Mouse (Mus musculus) hindbrain, embryonic 16.5 days (tissue): ENCODE results near the gene Sdk2. TPM values are rescaled to one million over a fixed set of nuclear protein-coding genes. Genes with fewer than 3 reads are reported as not detected.
A peak's percentile ranks its signal among the peaks of the same experiment; 100 is the strongest.

ENCODE experiments used
- ATAC-seq: fragments of 200-750 bp; cut with Nextera tagmentation; 2 replicates; pipeline ENCODE4 v1.8.0; 2017; ENCODE audit warnings: moderate TSS enrichment, moderate library complexity
- H3K27ac ChIP-seq: fragments of 300-500 bp; sonication (generic); 2 replicates; pipeline ENCODE4 v1.5.1; 2014; ENCODE audit warnings: low read depth, mild to moderate bottlenecking, control low read depth, low read length, moderate library complexity
- H3K27me3 ChIP-seq: fragments of 300-500 bp; sonication (generic); replicated peaks from 2 replicates; pipeline ENCODE4 v1.6.1; 2014; ENCODE audit warnings: low read length; ENCODE audit not compliant: control insufficient read depth, insufficient read depth
- H3K36me3 ChIP-seq: fragments of 300-500 bp; sonication (generic); 2 replicates; pipeline ENCODE4 v1.6.1; 2014; ENCODE audit warnings: mild to moderate bottlenecking, low read length, moderate library complexity, mixed read lengths; ENCODE audit not compliant: control insufficient read depth, insufficient read depth
- H3K4me1 ChIP-seq: fragments of 300-500 bp; sonication (generic); 2 replicates; pipeline ENCODE4 v1.6.1; 2014; ENCODE audit warnings: low read depth, low read length; ENCODE audit not compliant: control insufficient read depth, insufficient read depth
- H3K4me2 ChIP-seq: fragments of 300-500 bp; sonication (generic); 2 replicates; pipeline ENCODE4 v1.6.1; 2014; ENCODE audit warnings: mild to moderate bottlenecking, low read length, control low read depth, moderate library complexity
- H3K4me3 ChIP-seq: fragments of 300-500 bp; sonication (generic); 2 replicates; pipeline ENCODE4 v1.5.1; 2014; ENCODE audit warnings: mild to moderate bottlenecking, low read length, control low read depth, moderate library complexity
- H3K9ac ChIP-seq: fragments of 300-500 bp; sonication (generic); 2 replicates; pipeline ENCODE4 v1.6.1; 2014; ENCODE audit warnings: low read depth, mild to moderate bottlenecking, control low read depth, low read length, moderate library complexity
- H3K9me3 ChIP-seq: fragments of 300-500 bp; sonication (generic); 2 replicates; pipeline ENCODE4 v1.6.1; 2014; ENCODE audit warnings: mild to moderate bottlenecking, low read length, moderate library complexity; ENCODE audit not compliant: control insufficient read depth
- WGBS: fragments of 180-500 bp; shearing (Covaris S2); extraction: QIAGEN DNeasy Blood & Tissue Kit; methylation state at CpG from one replicate; pipeline ENCODE4 v1.1.7; 2014; 5-methylcytosine and 5-hydroxymethylcytosine counted together
- polyA plus RNA-seq: library from polyadenylated mRNA; unstranded; fragments of >200 nt; fragmentation: Nextera tagmentation; extraction: Ambion mirVana; gene quantifications from 2 replicates; pipeline ENCODE4 v1.2.1, GENCODE M21; 2015

The Sdk2 gene
- polyA plus RNA-seq, 1 experiment from 2014 or later = 3.3 TPM

DNA sequence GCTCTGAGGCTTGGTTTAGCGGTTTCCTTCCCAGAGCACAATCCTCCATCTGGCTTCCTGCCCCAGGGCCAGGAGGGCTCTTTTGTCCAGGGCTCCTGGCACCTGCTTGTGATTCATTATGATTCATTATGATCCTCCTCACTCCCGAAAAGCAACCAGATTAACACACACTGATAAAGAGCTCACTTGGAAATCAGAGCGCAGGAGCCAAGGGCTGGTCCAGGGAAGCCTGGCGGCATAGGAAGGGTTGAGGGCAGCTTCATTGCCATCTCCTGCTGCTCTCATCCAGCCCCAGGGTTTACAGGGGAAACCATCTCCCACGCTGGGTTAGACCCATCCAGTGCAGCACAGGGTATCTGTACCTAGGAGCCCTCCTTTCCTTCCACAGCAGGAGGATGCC lies 143.7 kb downstream of the Sdk2 start:
- 26% methylated on average over 5 of the region's 5 CpGs for WGBS
- ATAC-seq = 0 out of 2 replicates have a peak, but pooled peaks have one; percentile 20
- Histone ChIP-seq H3K9ac (no peak overlapping the region), H3K9me3 (no peaks in the 10 kb centered on the region), H3K27me3 (no peaks in the 10 kb centered on the region), H3K4me2 (no peak overlapping the region), H3K4me1 (no peaks in the 10 kb centered on the region; the same call in 1 of the 2 replicates), H3K4me3 (no peak overlapping the region), H3K36me3 (no peaks in the 10 kb centered on the region), H3K27ac (no peak overlapping the region)

DNA sequence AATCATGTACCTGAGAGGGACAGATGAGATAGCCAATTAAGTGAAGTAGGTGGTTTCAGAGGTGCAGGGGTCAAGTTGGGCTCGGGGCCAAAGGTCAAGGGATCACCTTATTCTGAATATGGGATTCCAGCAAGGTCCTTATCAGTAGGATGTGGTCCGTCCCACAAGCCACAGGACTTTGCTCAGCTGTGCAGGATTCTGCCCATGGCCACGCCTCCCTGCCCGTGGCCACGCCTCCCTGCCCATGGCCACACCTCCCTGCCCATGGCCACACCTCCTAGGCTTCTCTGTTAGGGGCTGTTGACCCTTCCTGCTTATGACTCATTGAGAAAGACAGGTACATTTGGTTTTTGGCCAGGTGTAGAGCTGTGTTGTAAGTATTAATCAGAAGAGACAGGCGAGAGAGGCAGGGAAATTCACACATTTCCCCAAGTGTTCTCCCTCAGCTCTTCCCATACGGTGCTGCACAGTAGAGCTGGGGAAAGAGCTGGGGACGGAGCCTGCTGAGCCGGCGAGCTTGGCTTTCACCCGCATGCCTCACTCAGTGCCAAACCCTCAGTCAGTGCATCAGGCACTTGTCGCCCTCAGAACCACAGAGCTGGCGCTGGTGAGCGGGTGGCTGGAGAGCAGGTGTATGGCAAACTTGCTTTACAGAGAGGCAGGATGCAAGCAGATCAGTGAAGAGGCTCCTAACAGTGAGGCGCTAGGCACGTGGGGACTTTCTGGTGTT lies 163.6 kb downstream of the Sdk2 start:
- WGBS = 73% methylated on average over 16 of the region's 16 CpGs

DNA sequence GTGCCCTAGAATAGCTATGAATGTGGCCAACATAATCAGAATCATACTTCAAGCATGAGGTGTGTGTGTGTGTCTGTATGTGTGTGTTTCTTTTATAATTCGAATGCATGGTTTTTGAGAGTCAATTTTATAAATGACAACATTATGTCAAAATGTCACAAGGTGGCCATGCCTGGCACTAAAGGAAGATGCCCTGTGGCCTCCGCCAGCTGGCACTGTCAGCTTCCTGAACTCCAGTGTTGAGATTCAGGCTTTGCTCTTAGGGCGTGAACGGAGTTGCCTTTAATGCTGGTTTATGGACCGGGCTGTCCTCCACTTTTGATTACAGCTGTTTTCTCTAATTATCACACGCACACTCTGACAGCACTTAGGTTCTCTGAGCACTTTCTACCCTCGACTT lies 164.9 kb downstream of the Sdk2 start:
- WGBS = 83% methylated on average over 7 of the region's 7 CpGs
- Histone ChIP-seq H3K9me3 (no peaks in the 10 kb centered on the region), H3K36me3 (no peaks in the 10 kb centered on the region), H3K27ac (no peak overlapping the region), H3K4me2 (no peak overlapping the region), H3K4me1 (no peaks in the 10 kb centered on the region), H3K9ac (no peak overlapping the region), H3K4me3 (no peak overlapping the region), H3K27me3 (no peaks in the 10 kb centered on the region)
- ATAC-seq = no peak

More for the DNA sequence above, 163.6 kb downstream of the Sdk2 start:
- no peak for ATAC-seq
- Histone ChIP-seq H3K9me3 (no peaks in the 10 kb centered on the region), H3K27ac (no peak overlapping the region), H3K36me3 (no peaks in the 10 kb centered on the region), H3K4me2 (no peak overlapping the region), H3K27me3 (no peaks in the 10 kb centered on the region), H3K4me3 (no peak overlapping the region), H3K4me1 (no peaks in the 10 kb centered on the region), H3K9ac (no peak overlapping the region)

DNA sequence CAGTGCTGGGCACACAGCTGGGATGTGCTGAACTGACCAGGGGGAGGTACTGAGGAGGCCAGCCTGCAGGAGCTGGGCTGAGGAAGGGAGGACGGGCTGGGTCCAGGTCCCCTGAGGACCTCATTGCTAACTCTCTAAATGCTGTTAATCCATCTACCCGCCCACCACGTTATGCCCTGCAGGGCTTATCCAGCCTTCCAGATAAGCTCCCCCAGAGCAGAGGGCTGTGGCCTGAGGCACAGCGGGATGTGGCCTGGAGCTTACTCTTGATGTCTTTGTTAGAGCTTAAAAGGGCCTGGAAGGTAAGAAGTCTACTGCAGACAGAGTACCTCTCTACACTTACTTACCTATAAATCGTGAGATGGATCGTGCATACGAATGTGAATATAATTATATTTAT lies 168.2 kb downstream of the Sdk2 start:
- no peaks in the 10 kb centered on the region for H3K9me3 ChIP-seq
- WGBS = 56% methylated on average over 7 of the region's 7 CpGs
- H3K9ac ChIP-seq = no peak overlapping the region
- H3K27ac ChIP-seq = no peak overlapping the region
- no peak overlapping the region for H3K4me2 ChIP-seq
- no peak for ATAC-seq
- H3K27me3 ChIP-seq = no peaks in the 10 kb centered on the region
- H3K36me3 ChIP-seq = no peaks in the 10 kb centered on the region
- H3K4me3 ChIP-seq = no peak overlapping the region
- H3K4me1 ChIP-seq = no peaks in the 10 kb centered on the region

DNA sequence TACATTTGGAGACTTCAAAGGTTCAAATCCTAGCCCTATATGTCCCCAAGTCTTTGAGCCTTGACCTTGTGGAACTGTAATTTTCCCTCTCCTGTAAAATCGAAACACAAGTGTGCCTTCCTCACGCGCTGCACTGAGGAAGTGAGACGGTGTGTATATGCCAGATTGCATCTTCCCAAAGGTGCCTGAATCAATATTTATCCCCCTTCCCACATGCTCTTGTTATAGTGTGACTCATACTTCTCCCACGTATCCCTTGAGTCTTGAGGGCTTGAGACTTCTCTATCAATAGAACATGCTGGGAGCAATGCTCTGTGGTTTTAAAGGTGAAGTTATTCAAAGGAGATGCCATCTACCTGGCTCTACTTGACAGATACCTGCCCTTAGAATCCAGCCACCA lies 170.8 kb downstream of the Sdk2 start:
- 92% methylated on average over 5 of the region's 5 CpGs for WGBS
- no peak for ATAC-seq
- no peak overlapping the region for H3K27ac ChIP-seq
- H3K4me3 ChIP-seq = no peak overlapping the region
- no peak overlapping the region for H3K4me2 ChIP-seq
- H3K9ac ChIP-seq = no peak overlapping the region
- no peaks in the 10 kb centered on the region for H3K27me3 ChIP-seq
- H3K9me3 ChIP-seq = no peaks in the 10 kb centered on the region
- peaks cover 5% of the 10 kb centered on the region; the same call in 1 of the 2 replicates for H3K4me1 ChIP-seq
- no peaks in the 10 kb centered on the region for H3K36me3 ChIP-seq

DNA sequence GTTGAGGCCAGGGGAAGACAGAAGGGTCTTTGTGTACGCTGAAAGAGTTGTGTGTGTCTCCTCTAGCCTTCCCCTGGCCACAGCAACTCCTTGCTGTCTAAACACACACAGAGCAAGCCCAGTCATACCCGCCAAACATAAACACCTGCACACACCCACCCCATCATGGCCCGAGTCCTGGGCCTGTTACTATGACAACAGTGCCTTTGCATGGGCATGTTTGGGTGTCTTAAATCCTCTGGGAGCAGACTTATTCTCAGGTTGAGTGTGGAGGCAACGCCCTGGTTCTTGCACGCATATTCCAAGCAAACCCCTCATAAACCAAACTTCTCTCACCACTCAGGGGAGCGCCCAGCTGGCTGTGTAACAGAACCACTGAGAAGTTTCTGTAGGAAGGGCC lies 173.9 kb downstream of the Sdk2 start:
- Histone ChIP-seq H3K4me1 (peaks cover 5% of the 10 kb centered on the region; the same call in 1 of the 2 replicates), H3K27ac (no peak overlapping the region), H3K27me3 (no peaks in the 10 kb centered on the region), H3K9ac (no peak overlapping the region), H3K36me3 (no peaks in the 10 kb centered on the region), H3K4me2 (no peak overlapping the region), H3K4me3 (no peak overlapping the region), H3K9me3 (no peaks in the 10 kb centered on the region)
- ATAC-seq = peak; percentile 69; the same call in 1 of the 2 replicates
- 69% methylated on average over 6 of the region's 6 CpGs for WGBS

DNA sequence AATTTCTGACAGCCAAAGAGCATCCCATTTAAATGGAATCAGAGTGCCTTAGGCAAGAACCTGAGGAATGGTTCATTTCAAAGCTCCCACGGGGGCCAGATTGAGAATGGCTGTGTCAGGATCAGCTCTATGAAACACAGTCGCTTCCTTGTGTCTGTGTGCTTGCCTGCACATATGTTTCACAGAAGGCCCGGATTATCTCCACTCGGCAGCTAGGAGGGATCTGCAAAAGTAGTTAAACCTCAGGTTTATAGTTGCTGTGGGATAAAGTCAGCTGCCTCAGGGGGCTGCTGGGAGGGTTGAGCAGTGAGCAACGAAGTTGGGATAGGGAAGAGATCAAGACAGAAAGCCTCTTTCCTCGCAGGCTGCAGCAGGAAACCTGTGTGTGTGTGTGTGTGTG lies 174.8 kb downstream of the Sdk2 start:
- whole genome bisulfite sequencing = 62% methylated on average over 5 of the region's 6 CpGs
- H3K4me2 ChIP-seq = no peak overlapping the region
- H3K9ac ChIP-seq = no peak overlapping the region
- peaks cover 5% of the 10 kb centered on the region; the same call in 1 of the 2 replicates for H3K4me1 ChIP-seq
- no peaks in the 10 kb centered on the region for H3K9me3 ChIP-seq
- ATAC-seq = no peak
- no peaks in the 10 kb centered on the region for H3K27me3 ChIP-seq
- no peak overlapping the region for H3K27ac ChIP-seq
- H3K4me3 ChIP-seq = no peak overlapping the region
- H3K36me3 ChIP-seq = no peaks in the 10 kb centered on the region

DNA sequence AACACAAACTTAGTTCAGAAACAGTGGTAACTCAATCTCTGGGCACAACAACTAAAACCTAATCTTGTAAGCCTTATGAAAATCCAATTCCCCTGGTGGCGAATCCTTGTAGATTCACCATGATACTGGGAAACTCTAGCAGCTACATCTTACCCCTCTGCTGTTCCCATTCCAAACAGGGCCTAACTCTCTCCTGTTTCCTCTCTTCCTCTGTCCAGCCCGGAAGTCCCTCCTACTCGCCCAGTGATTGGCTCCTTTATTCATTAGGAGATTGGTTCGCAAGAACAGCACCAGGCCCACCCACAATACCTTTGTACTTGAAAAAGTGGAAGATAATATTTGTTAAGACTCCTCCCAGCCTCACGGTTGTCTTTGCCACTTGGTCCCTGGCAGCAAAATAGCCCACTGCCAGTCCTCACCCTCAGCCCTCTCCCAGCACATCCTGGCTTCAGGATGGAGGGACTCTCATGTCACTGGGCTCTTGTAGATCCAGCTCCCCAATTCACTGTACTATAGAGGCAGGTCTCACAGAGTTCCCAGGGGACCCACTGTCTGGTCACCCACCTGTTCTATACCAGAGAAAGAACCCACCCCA lies 178.6 kb downstream of the Sdk2 start:
- H3K27ac ChIP-seq = no peak overlapping the region
- H3K4me1 ChIP-seq = peaks cover 3% of the 10 kb centered on the region; the same call in 1 of the 2 replicates
- ATAC-seq = no peak
- H3K4me3 ChIP-seq = no peak overlapping the region
- H3K36me3 ChIP-seq = no peaks in the 10 kb centered on the region
- H3K9ac ChIP-seq = no peak overlapping the region
- 86% methylated on average over 5 of the region's 5 CpGs for WGBS
- H3K9me3 ChIP-seq = no peaks in the 10 kb centered on the region
- H3K4me2 ChIP-seq = no peak overlapping the region
- H3K27me3 ChIP-seq = no peaks in the 10 kb centered on the region

DNA sequence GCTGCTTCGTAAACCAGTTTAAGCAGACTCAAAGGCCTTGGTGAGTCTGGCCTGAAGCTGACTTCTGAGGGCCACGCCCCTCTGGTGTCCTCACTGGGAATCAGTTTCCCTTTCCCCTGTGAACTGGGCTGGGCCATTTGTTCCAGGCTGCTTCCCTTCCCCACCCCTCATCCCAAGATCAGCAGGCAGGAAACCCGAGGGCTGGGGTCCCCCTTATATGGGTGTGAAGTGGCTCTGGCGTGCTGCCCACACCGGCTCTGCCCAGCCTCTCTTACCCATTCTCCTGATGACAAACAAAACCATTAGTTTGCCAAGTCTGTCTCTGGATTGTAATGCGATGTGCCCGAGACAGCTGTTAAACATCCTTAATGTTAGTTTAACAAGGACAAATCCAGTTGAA lies 180.5 kb downstream of the Sdk2 start:
- Histone ChIP-seq H3K4me2 (no peak overlapping the region), H3K4me3 (no peak overlapping the region), H3K27me3 (no peaks in the 10 kb centered on the region), H3K36me3 (no peaks in the 10 kb centered on the region), H3K4me1 (no peaks in the 10 kb centered on the region), H3K9ac (no peak overlapping the region), H3K9me3 (no peaks in the 10 kb centered on the region), H3K27ac (no peak overlapping the region)
- no peak for ATAC-seq
- WGBS = 65% methylated on average over 7 of the region's 7 CpGs
